Mouse (Mus musculus) limb, embryonic 12.5 days (tissue): ENCODE results near the gene Slit3. TPM values are rescaled to one million over a fixed set of nuclear protein-coding genes. Genes with fewer than 3 reads are reported as not detected.

Experiments used
- ATAC-seq: fragments of 200-750 bp; cut with Nextera tagmentation; 2 replicates; pipeline ENCODE4 v1.8.0; 2017; ENCODE audit warnings: low read depth, moderate TSS enrichment; ENCODE audit not compliant: insufficient number of reproducible peaks, insufficient read depth, low FRiP score, low TSS enrichment
- H3K27ac ChIP-seq: fragments of 300-500 bp; sonication (generic); 2 replicates; pipeline ENCODE4 v1.5.1; 2016; ENCODE audit warnings: mild to moderate bottlenecking, moderate library complexity
- H3K27me3 ChIP-seq: fragments of 300-500 bp; sonication (generic); 2 replicates; pipeline ENCODE4 v1.6.1; 2016; ENCODE audit warnings: mild to moderate bottlenecking, moderate library complexity
- H3K36me3 ChIP-seq: fragments of 300-500 bp; sonication (generic); 2 replicates; pipeline ENCODE4 v1.6.1; 2016; ENCODE audit warnings: mild to moderate bottlenecking, moderate library complexity
- H3K4me1 ChIP-seq: fragments of 300-500 bp; sonication (generic); replicated peaks from 2 replicates; pipeline ENCODE4 v1.6.1; 2016
- H3K4me2 ChIP-seq: fragments of 300-500 bp; sonication (generic); 2 replicates; pipeline ENCODE4 v1.6.1; 2016; ENCODE audit warnings: mild to moderate bottlenecking, moderate library complexity
- H3K4me3 ChIP-seq: fragments of 300-500 bp; sonication (generic); replicated peaks from 2 replicates; pipeline ENCODE4 v1.5.1; 2016; ENCODE audit warnings: mild to moderate bottlenecking
- H3K9ac ChIP-seq: fragments of 300-500 bp; sonication (generic); replicated peaks from 2 replicates; pipeline ENCODE4 v1.6.1; 2016; ENCODE audit warnings: mild to moderate bottlenecking, moderate library complexity
- H3K9me3 ChIP-seq: fragments of 300-500 bp; sonication (generic); 2 replicates; pipeline ENCODE4 v1.6.1; 2016; ENCODE audit warnings: mild to moderate bottlenecking, moderate library complexity
- WGBS: fragments of 180-500 bp; shearing (Covaris S2); methylation state at CpG from one replicate; pipeline ENCODE4 v1.1.7; 2016; 5-methylcytosine and 5-hydroxymethylcytosine counted together
- polyA plus RNA-seq: library from polyadenylated mRNA; unstranded; fragments of >200 nt; fragmentation: Nextera tagmentation; extraction: Ambion mirVana; gene quantifications from 2 replicates; pipeline ENCODE4 v1.2.1, GENCODE M21; 2016

Gene Slit3
- polyA plus RNA-seq, 1 experiment from 2014 or later = 29.7 TPM

GRCm38 (mm10) chr11:35246623-35247022 is 125.6 kb downstream of the Slit3 start:
- no peak overlapping the region for H3K27ac ChIP-seq

GRCm38 (mm10) chr11:35248088-35248487 is 127.1 kb downstream of the Slit3 start:
- Histone ChIP-seq H3K4me1 (peaks cover 55% of the 10 kb centered on the region), H3K36me3 (no peaks in the 10 kb centered on the region), H3K4me3 (no peak overlapping the region), H3K4me2 (no peak overlapping the region), H3K27me3 (no peaks in the 10 kb centered on the region), H3K27ac (0 out of 2 replicates have a peak overlapping the region, but pooled peaks have one; percentile 41), H3K9ac (no peak overlapping the region), H3K9me3 (no peaks in the 10 kb centered on the region)
- WGBS = 51% methylated on average over 5 of the region's 5 CpGs
- no peak for ATAC-seq

More at GRCm38 (mm10) chr11:35246623-35247022, 125.6 kb downstream of the Slit3 start:
- no peak overlapping the region for H3K9ac ChIP-seq
- ATAC-seq = no peak
- H3K27me3 ChIP-seq = no peaks in the 10 kb centered on the region
- no peaks in the 10 kb centered on the region for H3K36me3 ChIP-seq
- no peak overlapping the region for H3K4me2 ChIP-seq
- no peak overlapping the region for H3K4me3 ChIP-seq
- no peaks in the 10 kb centered on the region for H3K9me3 ChIP-seq
- H3K4me1 ChIP-seq = peaks cover 69% of the 10 kb centered on the region
- 63% methylated on average over 3 of the region's 3 CpGs for WGBS

GRCm38 (mm10) chr11:35250871-35251418 is 129.9 kb downstream of the Slit3 start:
- WGBS = 12% methylated on average over 4 of the region's 4 CpGs
- ATAC-seq = no peak
- H3K9me3 ChIP-seq = no peaks in the 10 kb centered on the region

GRCm38 (mm10) chr11:35251910-35252309 is 130.9 kb downstream of the Slit3 start:
- Histone ChIP-seq H3K4me2 (no peak overlapping the region), H3K9ac (no peak overlapping the region), H3K27me3 (no peaks in the 10 kb centered on the region), H3K9me3 (no peaks in the 10 kb centered on the region), H3K4me1 (peaks cover 40% of the 10 kb centered on the region), H3K27ac (no peak overlapping the region), H3K4me3 (no peak overlapping the region), H3K36me3 (no peaks in the 10 kb centered on the region)
- 85% methylated on average over 4 of the region's 4 CpGs for WGBS
- ATAC-seq = no peak

More at GRCm38 (mm10) chr11:35250871-35251418, 129.9 kb downstream of the Slit3 start:
- no peaks in the 10 kb centered on the region for H3K36me3 ChIP-seq
- no peak overlapping the region for H3K9ac ChIP-seq
- no peak overlapping the region for H3K27ac ChIP-seq
- H3K4me3 ChIP-seq = no peak overlapping the region
- H3K27me3 ChIP-seq = no peaks in the 10 kb centered on the region
- peaks cover 38% of the 10 kb centered on the region for H3K4me1 ChIP-seq
- no peak overlapping the region for H3K4me2 ChIP-seq

GRCm38 (mm10) chr11:35257351-35257750 is 136.3 kb downstream of the Slit3 start:
- Histone ChIP-seq H3K27me3 (no peaks in the 10 kb centered on the region), H3K36me3 (no peaks in the 10 kb centered on the region), H3K4me1 (peaks cover 29% of the 10 kb centered on the region), H3K9ac (no peak overlapping the region), H3K9me3 (no peaks in the 10 kb centered on the region), H3K27ac (peak overlapping the region; percentile 73), H3K4me2 (no peak overlapping the region), H3K4me3 (no peak overlapping the region)
- no peak for ATAC-seq
- WGBS = 21% methylated on average over 6 of the region's 6 CpGs

- ATAC-seq = no peak
- H3K4me1 ChIP-seq = peaks cover 24% of the 10 kb centered on the region
- no peak overlapping the region for H3K4me3 ChIP-seq
- H3K9ac ChIP-seq = no peak overlapping the region
- 91% methylated on average over 10 of the region's 10 CpGs for WGBS
- H3K36me3 ChIP-seq = no peaks in the 10 kb centered on the region
- peaks cover 6% of the 10 kb centered on the region; the same call in 1 of the 2 replicates for H3K9me3 ChIP-seq
- no peaks in the 10 kb centered on the region for H3K27me3 ChIP-seq
- H3K27ac ChIP-seq = no peak overlapping the region
- no peak overlapping the region for H3K4me2 ChIP-seq
Measured at GRCm38 (mm10) chr11:35261562-35262087, 140.6 kb downstream of the Slit3 start.

GRCm38 (mm10) chr11:35262289-35262941 is 141.4 kb downstream of the Slit3 start:
- H3K36me3 ChIP-seq = no peaks in the 10 kb centered on the region
- no peak overlapping the region for H3K9ac ChIP-seq
- H3K9me3 ChIP-seq = peaks cover 6% of the 10 kb centered on the region; the same call in 1 of the 2 replicates
- H3K27ac ChIP-seq = no peak overlapping the region
- peaks cover 16% of the 10 kb centered on the region for H3K4me1 ChIP-seq
- H3K4me2 ChIP-seq = no peak overlapping the region
- 80% methylated on average over 12 of the region's 12 CpGs for WGBS
- ATAC-seq = no peak
- no peak overlapping the region for H3K4me3 ChIP-seq
- H3K27me3 ChIP-seq = no peaks in the 10 kb centered on the region

GRCm38 (mm10) chr11:35264749-35265148 is 143.7 kb downstream of the Slit3 start:
- Histone ChIP-seq H3K27ac (no peak overlapping the region), H3K9ac (no peak overlapping the region), H3K9me3 (peaks cover 6% of the 10 kb centered on the region; the same call in 1 of the 2 replicates), H3K4me2 (no peak overlapping the region), H3K4me3 (no peak overlapping the region), H3K36me3 (no peaks in the 10 kb centered on the region), H3K27me3 (no peaks in the 10 kb centered on the region), H3K4me1 (peaks cover 12% of the 10 kb centered on the region)
- 92% methylated on average over 3 of the region's 3 CpGs for WGBS
- no peak for ATAC-seq

- H3K36me3 ChIP-seq = no peaks in the 10 kb centered on the region
- H3K9me3 ChIP-seq = no peaks in the 10 kb centered on the region
- H3K4me2 ChIP-seq = no peak overlapping the region
- ATAC-seq = no peak
- H3K9ac ChIP-seq = no peak overlapping the region
- H3K4me1 ChIP-seq = peaks cover 58% of the 10 kb centered on the region
- no peaks in the 10 kb centered on the region for H3K27me3 ChIP-seq
- H3K27ac ChIP-seq = no peak overlapping the region
- no peak overlapping the region for H3K4me3 ChIP-seq
- 86% methylated on average over 9 of the region's 9 CpGs for WGBS
Measured at GRCm38 (mm10) chr11:35270396-35270795, 149.4 kb downstream of the Slit3 start.

GRCm38 (mm10) chr11:35273416-35273815 is 152.4 kb downstream of the Slit3 start:
- 11% methylated on average over 10 of the region's 10 CpGs for WGBS
- Histone ChIP-seq H3K4me1 (peaks cover 84% of the 10 kb centered on the region), H3K36me3 (no peaks in the 10 kb centered on the region), H3K4me3 (no peak overlapping the region), H3K4me2 (peak overlapping the region; percentile 3), H3K9ac (no peak overlapping the region), H3K9me3 (no peaks in the 10 kb centered on the region), H3K27me3 (no peaks in the 10 kb centered on the region), H3K27ac (peak overlapping the region; percentile 60)
- ATAC-seq = no peak

- Histone ChIP-seq H3K9ac (no peak overlapping the region), H3K4me2 (no peak overlapping the region), H3K4me3 (no peak overlapping the region), H3K27me3 (no peaks in the 10 kb centered on the region), H3K36me3 (no peaks in the 10 kb centered on the region), H3K9me3 (no peaks in the 10 kb centered on the region), H3K27ac (peak overlapping the region; percentile 60), H3K4me1 (peaks cover 86% of the 10 kb centered on the region)
- ATAC-seq = no peak
- 72% methylated on average over 3 of the region's 3 CpGs for WGBS
Measured at GRCm38 (mm10) chr11:35274036-35274435, 153.0 kb downstream of the Slit3 start.
